16 mouse cellular contexts compared by ENCODE assay signal in the genomic region with DNA sequence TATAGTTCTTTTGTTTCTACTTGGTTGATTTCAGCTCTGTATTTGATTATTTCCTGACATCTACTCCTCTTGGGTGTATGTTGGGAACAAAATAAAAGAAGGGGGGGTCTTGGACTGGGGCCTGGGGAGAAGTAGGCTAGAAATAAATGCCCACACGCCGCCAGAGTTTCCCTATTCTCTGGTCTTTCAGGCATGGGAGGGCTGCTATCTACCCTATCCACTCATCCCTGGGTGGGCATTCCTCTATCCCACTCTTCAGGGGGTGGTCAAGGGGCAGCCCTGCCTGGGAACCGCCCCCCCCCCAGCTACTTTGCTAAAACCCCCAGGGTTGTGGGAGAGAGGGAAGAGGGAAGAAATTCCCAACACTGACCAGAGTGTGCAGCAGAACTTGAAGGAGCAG. TPM values are rescaled to one million over a fixed set of nuclear protein-coding genes. Genes with fewer than 3 reads are reported as not detected.
"Had no signal": no experiment of that assay in that cellular context is flagged by ENCODE, and none has a peak within 500 bp of the region (broad histone marks: within the 10 kb centered on the region; RNA-seq: fewer than 3 reads in every experiment).

No protein-coding gene starts in this region.

RNA-seq across cellular contexts. Expression of gene Gm21190, which starts 16.8 kb away (rescaled TPM):
- total RNA-seq: layer of hippocampus, adult 8-10 months; layer of hippocampus, postnatal 14 days; left cerebral cortex, adult 18-20 months; left cerebral cortex, postnatal 10 days; left cerebral cortex, postnatal 4 days; megakaryocyte-erythroid progenitor cell, adult 5-6 weeks; monocyte, adult 5-6 weeks had no signal
- polyA plus RNA-seq: intestine, postnatal 0 days; large intestine, adult 2 months; limb, embryonic 13.5 days; liver, embryonic 11.5 days; liver, embryonic 15.5 days; lung, embryonic 14.5 days; midbrain, embryonic 14.5 days; neural tube, embryonic 14.5 days; spleen, adult 2 months had no signal

RNA-seq across cellular contexts. Expression of gene Gm21149, which starts 35.9 kb away (rescaled TPM):
- total RNA-seq: layer of hippocampus, adult 8-10 months; layer of hippocampus, postnatal 14 days; left cerebral cortex, adult 18-20 months; left cerebral cortex, postnatal 10 days; left cerebral cortex, postnatal 4 days; megakaryocyte-erythroid progenitor cell, adult 5-6 weeks; monocyte, adult 5-6 weeks had no signal
- polyA plus RNA-seq: intestine, postnatal 0 days; large intestine, adult 2 months; limb, embryonic 13.5 days; liver, embryonic 11.5 days; liver, embryonic 15.5 days; lung, embryonic 14.5 days; midbrain, embryonic 14.5 days; neural tube, embryonic 14.5 days; spleen, adult 2 months had no signal
